Mouse (Mus musculus): ENCODE measurements around the gene Slc8b1.
A peak's percentile ranks its signal among the peaks of the same experiment; 100 is the strongest.

Slc8b1 gene

DNA sequence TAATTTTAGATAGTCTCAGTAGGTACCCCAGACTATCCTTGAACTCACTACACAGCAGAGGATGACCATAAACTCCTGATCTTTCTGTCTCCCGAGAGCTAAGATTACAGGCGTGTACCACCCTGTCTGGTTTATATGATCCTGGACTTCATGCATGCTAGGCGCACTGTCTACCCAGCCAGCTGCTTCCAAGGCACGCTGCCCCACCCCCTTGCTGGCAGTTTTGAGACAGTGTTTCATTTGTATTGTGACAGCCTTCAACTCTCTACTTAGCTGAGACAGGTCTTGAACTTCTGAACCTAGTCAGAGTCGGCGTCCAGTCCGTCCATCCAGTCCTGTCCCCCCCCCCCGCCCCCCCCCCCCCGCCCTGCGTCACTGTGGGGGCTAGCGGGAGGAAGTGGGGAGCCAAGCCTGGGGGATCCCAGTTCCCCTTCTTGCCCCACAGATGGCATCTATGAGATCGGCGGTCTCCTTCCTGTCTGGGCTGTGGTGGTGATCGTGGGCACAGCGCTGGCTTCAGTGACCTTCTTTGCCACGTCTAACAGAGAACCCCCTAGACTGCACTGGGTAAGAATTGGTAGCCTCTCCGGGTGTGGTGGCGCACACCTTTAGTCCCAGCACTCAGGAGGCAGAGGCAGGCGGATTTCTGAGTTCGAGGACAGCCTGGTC lies 16.5 kb downstream of the Slc8b1 start:
- DNase-seq (ENCODE audit: low spot score) = no peak

DNA sequence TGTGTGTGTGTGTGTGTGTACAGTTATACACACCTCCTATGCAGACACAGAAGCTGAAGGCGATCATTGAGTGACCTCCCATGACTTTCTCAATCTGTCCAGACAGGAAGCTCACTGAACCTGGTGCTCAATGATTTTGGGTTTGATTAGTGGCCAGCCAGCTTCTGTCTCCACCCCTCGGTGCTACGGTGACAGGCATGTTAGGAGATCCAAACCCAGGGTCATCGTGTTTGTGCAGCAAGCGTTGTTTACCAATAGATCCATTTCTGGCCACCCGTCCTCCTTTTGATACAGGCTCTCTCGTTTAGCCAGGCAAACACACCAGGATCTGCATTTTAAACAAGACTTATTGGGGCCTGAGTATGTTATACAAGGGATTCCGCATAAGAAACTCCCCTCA lies 20.7 kb downstream of the Slc8b1 start:
- no peak for DNase-seq (ENCODE audit: low spot score)

DNA sequence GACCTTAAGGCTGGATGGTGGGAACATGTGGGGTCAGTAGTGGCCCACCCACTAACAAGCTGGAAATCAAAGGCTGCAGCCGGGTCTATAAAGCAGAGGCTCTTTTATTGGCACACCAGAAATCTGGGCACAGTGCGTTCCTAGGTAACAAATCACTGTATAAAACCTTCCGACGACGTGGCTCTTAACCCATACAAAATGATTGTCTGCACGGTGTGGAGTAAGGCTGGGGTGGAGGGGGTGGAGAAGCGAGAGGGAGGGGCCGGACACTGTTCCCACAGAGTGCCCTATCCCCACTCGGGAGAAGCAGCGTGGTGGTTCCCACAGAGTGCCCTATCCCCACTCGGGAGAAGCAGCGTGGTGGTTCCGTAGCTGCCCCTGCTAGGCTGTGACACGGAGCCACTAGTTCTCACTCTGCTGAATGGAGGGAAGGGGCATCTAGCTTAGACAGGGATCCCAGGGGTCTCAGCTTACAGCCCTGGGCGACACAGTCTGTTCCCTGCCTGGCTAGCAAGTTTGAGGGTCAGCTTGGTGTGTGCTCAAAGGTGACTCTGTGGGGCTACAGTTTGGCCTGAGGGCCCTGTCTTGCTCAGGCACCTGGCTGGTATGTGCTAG lies 23.2 kb downstream of the Slc8b1 start:
- no peak for DNase-seq (ENCODE audit: low spot score)

DNA sequence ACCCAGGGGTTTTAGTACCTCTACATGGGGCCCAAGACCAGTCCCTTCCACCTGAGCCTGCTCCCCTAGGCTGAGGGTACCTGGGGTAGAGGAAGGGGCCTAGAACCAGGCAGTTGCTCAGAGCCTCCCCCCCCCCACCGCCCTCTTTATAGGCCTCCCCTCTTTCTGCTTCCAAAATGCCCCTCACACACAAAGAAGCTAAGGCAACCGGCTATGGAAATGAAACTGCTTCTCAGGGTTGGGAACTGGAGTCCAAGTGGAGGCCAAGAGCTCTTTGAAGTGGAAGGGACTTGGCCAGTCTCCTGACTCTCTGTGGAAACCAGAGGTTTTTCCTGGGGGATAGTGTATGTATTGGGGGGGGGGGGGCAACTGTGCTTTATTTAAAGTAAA lies 23.7 kb downstream of the Slc8b1 start:
- DNase-seq (ENCODE audit: low spot score) = peak; percentile 43

DNA sequence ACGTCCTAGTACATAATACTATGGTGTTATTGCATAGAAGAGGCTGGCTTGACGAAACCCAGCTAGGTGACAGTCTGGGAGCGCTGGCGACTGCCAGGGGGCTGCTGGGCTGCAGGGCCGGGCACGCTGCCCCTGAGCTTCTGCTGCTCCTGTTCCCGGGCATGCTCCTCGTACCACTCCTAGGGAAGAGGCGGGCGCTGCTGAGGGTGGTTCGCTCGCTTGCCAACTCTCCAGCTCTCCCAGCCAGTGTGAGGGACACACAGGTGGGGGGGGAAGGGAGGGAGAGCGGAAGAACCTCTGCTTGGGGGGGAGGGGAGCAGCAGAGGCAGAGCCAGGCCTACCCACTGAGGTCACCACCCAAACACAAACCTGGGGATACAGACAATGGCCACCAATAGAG lies 25.1 kb downstream of the Slc8b1 start:
- DNase-seq (ENCODE audit: low spot score) = no peak

DNA sequence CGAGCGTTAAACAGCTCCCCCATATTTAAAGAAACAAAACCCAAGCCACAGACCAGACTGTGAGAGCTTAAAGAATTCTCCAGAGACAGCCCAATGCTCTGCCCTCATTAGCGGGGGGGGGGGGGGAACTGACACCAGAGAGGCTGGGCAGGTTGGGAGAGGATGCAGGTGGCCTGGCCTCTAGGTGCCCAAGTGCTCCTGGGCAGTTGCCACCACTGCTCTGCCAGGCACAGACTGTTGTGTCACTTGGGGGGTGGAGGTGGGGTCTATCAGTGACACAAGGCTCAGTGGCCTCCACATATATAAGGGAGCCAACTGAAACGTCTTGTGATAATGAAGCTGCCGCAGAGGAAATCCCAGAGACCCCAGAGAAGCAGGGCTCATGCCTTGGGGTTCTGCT lies 25.7 kb downstream of the Slc8b1 start:
- no peak for DNase-seq (ENCODE audit: low spot score)

DNA sequence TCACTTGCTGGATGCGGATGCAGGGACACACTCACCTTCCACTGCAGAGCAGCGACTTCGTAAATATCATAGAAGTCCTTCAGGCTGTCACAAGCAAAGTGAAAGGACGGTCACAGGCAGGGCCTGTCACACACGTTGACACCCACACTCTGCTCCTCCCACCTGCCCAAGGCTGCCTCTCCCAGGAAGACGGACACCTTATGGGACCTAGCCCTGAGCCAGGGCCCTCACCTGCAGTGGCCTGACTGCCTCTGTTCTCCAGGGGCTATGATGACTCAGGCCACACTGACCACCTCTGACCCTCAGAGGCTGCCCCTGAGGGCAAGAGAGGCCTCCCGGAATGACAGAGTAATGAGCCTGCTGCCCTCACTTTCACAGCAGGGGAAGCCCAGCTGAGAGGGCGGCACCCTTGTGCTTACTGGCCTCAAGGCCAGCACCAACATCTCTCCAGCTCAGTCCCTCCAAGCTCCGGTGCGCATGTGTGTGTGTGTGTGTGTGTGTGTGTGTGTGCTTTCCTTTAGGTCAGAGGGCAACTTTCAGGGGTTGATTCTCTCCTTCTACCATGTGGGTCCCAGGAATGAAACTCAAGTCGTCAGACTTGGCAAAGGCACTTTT lies 37.4 kb downstream of the Slc8b1 start:
- DNase-seq (ENCODE audit: low spot score) = no peak

DNA sequence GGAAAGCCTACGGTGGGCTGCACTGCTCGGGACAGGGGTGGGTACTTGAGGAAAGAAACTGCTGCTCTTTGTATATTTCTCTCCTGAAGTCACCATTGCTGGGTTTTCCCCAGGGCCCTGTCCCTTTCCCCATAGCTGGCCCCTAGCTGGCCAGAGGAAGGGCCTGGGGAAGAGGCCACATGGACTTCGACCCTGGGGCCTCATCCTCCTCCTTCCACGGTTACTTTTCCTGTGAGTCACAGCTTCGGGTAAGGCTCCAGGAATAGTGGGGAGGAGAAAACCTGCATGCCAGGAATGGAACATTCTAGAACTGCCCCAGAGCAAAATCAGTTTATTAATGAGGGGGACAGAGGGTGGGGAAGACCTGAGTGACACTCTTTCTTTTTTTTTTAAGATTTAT lies 39.2 kb downstream of the Slc8b1 start:
- peak; percentile 31 for DNase-seq (ENCODE audit: low spot score)

DNA sequence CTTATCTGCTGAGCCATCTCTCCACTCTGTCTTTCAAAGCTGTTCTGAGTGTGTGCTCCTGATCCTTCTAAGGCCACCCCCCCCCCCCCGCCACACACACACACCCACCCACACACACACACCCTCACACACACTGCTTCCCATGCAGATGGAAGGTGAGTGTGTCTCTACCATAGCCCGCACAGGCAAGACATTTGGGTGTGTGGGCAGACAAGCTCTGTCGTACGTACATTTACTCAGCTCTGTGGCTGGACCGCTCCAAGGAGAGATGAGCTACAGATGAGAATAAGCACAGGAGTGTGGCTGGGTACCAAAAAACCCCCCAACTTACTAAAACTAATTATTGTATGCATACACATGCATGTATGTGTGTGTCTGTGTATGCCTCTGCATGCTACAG lies 39.7 kb downstream of the Slc8b1 start:
- no peak for DNase-seq (ENCODE audit: low spot score)

DNA sequence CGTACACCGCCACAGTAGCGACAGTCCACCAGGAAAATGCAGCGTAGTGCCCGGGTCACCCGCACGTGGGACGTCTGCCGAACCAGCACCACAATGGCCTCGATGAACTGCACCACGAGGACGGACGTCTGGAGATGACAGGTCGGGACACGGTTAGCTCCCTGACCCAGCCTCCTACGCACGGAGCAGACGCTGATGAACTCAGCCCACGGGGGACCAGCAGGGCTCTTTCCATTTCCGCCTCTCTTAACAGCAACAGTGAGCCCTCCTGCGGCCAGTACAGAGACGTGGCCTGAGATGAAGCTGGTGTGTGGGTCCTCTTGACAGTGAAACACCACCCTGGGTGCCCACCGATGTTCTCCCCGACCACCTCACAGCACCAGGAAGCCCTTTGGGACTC lies 44.9 kb downstream of the Slc8b1 start:
- DNase-seq (ENCODE audit: low spot score) = no peak

DNA sequence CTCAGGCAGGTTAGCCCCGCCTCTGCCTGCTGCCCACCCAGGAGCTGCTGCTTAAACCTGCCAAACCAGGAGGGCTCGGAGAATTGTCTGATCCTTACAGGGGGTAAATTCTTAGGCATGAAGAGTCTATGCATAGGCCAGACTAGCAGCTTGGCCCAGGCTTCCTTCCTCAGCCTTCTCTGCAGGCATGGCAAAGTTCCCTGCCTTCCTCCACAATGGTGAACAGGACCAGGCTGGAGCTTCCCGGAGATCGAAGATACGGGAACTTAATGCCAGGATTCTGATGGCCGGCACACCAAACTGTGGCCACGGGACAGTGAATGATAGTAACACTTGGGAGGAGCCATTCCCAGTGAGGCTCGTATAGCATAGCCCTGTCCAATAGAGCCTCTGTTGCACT lies 47.1 kb downstream of the Slc8b1 start:
- DNase-seq (ENCODE audit: low spot score) = no peak

DNA sequence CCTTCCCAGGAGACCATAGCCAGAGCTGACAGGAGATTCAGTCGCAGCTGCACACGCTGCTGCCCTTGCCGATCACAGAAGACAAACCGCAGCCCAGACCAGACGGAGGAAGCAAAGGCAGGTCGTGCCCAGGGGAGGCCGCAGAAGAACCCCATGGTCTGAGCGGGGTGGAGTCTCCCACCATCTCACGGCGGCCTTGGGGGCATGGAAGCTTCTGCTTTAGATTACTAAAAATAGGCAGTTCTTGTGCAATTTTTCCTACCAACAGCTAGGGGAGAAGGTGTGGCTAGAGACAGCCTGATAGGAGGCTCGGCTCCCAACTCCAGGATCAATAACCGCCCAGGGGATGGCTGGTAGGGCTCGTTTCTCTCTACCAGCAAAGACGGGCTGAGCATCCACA lies 47.8 kb downstream of the Slc8b1 start:
- no peak for DNase-seq (ENCODE audit: low spot score)

DNA sequence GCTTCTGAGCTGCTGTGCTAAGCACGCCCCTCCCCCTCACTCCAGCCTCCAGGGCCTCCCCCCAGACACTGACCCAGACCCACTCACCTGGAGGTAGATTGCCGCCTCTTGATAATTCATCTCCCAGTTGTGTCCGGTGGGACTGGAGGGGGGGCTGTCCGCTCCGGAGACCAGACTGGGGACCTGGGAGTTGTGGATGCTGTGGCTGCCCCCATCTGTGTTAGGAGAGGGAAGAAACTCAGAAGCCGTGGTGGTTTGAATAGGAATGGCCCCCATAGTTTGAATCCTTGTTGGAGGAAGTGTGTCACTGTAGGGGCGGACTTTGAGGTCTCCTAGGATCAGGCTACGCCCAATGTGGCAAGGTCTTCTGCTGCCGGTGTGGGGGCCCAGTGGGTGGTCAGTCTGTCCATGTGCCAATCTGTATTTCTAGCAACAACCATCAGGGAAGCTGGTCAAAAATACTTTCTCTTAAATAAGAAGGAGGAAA lies 49.2 kb downstream of the Slc8b1 start:
- DNase-seq (ENCODE audit: low spot score) = no peak

DNA sequence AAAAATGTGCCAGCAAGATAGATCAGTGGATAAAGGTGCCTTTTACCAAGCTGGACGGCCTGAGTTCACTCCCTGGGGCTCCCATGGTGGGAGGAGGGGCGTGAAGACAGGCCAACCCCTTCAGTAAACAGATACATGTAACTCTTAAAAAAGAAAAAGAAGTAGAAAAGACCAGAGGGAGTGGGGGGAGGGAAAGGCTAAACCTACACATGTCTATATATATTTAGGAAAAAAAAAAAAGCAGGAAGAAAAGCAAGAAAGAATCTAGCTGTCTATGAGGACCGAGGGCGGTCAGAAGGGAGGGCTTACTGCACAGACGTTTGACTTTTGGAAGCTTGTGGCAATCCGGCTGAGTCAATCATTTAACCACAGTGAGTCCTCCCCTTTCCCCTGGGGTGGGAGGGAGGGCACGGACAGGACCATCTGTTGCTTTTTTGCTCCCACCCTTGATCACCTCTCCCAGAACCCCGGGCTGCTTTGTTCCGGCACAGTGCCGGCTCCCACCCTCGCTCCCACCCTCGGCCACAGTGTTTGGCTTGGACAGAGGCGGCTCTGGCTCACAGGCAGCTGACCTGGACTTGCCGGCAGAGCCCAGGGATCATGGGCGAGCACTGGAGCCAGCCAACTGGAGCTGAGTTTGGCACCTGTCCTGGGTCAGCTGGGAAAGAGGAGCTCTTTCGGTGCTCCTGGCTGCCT lies 49.8 kb downstream of the Slc8b1 start:
- DNase-seq (ENCODE audit: low spot score) = peak; percentile 81

DNA sequence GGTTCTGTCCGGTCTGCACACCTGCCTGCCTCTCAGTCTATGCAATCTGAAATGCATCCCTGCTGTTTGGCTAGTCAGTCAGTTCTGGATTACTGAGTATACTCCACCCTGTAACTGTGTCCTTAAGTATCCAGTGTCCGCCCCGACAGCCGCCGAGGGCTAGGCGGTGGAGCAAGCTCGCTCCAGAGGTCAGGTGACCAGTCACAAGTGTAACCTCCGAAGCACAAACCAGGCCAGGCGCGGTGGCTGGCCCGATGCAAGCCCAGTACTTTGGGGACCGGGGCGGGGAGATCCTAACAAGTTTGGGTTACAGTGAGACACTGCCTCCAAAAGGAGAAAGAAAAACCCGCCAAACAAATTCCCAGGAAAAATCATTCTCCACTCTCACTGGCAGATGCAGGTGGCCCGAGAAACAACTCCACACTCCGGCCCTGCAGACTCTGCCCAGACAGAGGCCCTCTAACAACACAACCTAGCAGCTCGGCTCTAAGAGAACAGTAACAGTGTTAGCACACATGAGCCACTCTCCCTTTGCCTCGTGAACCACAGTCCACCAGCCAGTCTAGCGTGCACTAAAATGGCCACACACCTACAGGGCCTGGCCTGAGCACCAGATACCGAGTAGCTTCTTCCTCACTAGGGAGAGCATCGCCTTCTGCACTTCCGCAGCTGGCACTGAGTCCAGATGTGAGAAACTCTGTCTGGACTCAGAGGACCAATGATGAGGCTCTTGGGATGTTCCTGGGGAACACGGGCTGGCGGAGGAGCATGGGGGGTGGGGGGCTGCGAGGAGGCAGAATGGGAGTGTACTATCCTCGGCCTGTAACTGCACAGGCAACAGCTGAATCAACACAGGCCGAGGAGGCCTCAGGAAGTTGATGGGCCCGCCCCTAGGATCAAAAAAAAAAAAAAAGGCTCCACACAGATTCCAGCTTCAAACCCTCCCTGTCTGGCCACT lies 52.3 kb downstream of the Slc8b1 start:
- peak; percentile 46 for DNase-seq (ENCODE audit: low spot score)

DNA sequence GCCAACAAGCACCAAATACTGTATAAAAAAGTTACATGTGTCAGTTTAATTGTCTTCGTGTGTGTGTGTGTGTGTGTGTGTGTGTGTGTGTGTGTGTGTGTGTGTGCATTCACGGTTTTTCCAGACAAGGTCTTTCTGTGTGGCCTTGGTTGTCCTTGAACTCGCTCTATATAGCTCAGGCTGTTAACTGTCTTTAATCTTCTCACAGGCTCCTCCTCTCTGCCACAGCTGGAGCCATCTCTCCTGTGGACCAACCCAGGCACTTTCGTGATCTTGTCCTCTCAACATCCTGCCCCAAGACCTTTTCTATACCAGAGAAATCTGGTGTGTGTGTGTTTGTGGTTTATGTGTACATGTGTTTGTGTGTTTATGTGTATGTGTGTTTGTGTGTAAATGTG lies 52.9 kb downstream of the Slc8b1 start:
- DNase-seq (ENCODE audit: low spot score) = no peak

DNA sequence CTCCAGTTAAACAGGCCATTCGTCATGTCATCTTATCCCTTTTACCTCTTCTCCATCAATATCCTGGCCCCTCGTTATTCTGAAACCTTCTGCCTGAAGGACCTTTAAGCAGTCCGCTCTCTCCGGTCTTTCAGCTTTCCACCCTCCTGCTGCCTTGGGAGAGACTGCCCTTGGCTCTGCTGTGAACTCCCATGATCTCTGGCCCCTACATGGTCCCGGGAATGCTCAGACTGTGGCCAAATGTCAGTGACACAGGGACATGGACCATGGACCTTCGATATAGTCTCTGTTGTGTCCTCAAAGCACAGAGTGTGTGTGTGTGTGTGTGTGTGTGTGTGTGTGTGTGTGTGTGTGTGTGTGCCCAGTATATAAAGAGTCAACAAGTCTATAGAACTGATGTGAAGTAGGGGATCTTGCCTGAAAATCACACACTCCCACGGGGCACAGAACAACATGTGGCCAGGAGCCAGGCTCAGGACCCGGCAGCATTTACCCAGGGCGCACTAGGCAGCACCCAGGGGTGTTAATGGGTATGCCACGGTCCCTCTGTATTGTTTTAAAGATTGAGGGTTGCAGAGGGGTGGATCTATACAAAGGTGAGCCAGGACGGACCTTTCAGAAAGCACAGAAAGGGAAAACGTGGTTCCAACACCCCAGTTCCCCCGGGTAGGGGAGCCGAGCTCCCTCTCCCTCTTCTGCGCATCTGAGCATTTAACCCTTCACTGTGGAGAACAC lies 54.4 kb downstream of the Slc8b1 start:
- DNase-seq (ENCODE audit: low spot score) = no peak

DNA sequence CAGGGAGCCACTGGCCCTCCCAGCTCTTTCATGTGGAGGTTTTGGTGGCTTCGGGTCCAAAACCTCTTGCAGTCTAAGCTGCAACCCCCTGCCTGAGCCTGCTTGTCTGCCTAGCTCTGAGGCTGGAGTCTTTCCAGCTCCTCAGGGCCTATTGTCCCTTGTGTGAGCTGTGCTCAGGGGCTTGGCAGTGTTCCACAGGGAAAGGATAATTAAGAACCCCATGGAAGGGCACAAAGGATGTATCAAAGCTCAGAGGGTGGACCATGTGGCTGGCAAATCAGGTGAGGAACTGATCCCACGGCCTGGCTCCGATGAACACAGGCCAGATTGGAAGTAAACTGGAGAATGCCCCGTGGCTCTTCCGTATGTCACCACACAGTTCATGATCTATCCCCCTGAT lies 55.1 kb downstream of the Slc8b1 start:
- no peak for DNase-seq (ENCODE audit: low spot score)

DNA sequence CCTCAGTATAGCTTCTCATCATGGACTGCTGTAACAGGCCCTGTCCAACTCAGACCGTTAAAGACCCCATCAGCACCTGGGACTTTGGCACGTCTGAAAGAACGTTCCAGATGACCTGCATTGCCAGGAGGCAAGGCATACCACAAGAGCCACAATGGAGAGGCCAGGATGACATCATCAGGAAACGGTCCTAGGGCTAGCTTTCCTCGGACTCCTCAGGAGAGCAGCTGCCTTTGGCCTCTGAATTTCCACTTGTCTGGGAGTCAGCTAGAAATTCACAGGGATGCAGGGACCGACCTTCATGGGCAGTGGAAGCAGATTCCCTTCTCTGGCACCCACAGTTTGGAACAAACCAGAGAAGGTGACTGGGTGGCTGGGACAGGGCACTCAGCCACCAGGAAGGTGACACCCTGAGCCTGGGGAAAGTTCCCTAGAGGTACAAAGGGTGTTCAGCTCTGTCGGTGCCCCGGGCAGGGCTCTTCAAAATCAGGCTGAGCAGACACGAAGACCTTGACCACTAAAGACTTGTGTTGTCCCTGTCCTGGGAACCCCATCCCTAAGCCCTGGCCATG lies 55.8 kb downstream of the Slc8b1 start:
- no peak for DNase-seq (ENCODE audit: low spot score)

DNA sequence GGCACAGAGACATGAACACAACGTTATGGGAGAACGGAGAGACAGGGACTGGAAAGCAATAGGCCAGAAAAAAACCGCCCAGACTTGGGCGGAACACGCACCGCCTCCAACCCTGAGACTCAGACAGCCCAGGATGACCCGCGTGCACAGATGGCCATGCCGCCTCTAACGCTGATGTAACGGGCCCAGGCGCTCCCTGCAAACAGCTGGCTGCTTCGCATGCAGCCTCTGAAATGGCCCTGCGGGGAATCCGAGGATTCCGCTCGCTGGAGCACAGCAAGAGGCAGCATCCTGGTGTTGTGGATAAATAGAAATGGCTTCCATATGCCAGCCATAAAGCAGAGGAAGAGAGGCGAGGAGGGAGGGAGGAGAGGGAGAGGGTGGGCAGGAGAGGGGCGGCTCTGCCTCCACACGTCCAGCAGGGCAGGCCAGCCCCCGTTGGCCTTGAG lies 56.3 kb downstream of the Slc8b1 start:
- no peak for DNase-seq (ENCODE audit: low spot score)

DNA sequence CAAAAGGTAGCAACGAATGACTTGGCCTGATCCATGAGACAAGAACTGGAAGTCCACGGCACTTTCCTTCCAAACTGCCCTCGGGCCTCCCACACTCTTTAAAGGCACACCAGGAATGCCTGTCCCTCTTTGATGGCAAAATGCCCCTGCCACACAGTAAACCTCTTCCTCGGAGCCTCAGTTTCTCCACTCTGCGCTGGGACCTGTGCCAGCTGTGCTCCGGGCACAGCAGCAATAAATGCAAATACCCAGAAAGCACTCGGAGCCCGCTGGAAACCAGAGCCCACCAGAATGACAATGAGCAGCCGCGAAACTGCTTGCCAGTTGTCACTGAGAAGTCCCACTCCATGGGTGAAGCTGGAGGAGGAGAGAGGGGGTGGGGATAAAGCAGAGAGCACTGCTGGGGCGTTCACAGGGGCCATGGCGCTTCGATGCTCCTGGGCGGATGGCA lies 56.8 kb downstream of the Slc8b1 start:
- no peak for DNase-seq (ENCODE audit: low spot score)

Measured in adipocyte (in vitro differentiated cells).